Mouse (Mus musculus): ENCODE results near the gene Map3k10. TPM values are rescaled to one million over a fixed set of nuclear protein-coding genes. Genes with fewer than 3 reads are reported as not detected.
A peak's percentile ranks its signal among the peaks of the same experiment; 100 is the strongest.
"Not testable (repeated sequence)": the region's sequence is repeated elsewhere in the genome, so short reads cannot be mapped to it uniquely, and the experiment has no call there.

The Map3k10 gene
- polyA plus RNA-seq, 1 experiment = 13.0 TPM

DNA sequence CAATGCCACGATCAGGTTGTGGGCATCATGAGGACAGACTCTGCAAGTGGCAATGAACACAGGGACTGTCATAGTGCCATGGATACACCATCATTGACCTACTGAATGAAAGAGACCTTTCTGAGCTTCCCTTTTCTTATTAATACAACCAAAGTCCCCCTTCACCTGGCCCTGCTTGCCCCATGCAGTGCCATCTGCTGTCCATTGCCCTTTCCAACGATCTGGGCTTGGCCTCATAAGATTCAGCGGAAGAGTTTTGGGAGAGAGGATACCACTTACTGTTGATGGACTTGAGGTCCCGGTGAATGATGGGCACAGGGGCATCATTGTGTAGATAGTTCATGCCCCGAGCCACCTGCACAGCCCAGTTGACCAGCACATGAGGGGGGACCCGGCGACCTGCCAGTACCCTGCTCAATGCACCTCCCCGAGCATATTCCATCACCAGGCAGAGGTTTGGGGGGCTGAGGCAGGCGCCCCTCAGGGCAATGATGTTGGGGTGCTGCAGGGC is 1.3 kb downstream of the Map3k10 start:
- H3K4me1 ChIP-seq (ENCODE audit: control insufficient read depth, insufficient read depth, insufficient read length, low read length) = peaks cover 7% of the 10 kb centered on the region; the same call in 1 of the 2 replicates
- peak overlapping the region; percentile 97 for H3K4me3 ChIP-seq (ENCODE audit: insufficient read depth, low read depth, low read length)
- no peak overlapping the region for H3K27ac ChIP-seq (replicated peaks; ENCODE audit: low read depth, low read length)

DNA sequence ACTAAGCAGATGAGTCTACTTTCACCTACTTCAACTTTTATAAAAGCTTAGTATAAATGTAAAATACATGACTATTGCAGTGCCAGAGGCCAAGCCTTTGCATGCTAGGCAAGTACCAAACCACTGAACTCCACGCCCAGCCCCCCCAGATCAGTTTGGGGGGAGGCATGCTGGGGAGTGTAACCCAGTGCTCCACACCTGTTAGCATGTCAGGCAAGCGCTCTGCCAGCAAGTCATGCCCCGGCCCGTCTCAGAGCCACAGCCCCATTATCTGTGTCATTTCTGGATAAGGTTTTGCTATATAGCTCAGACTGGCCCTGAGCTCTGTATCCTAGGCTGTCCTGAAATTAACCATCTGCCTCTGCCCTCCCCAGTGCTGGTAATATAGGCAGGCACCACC is 12.4 kb downstream of the Map3k10 start:
- Histone ChIP-seq H3K27ac (replicated peaks; ENCODE audit: low read depth, low read length) (no peak overlapping the region), H3K4me3 (ENCODE audit: insufficient read depth, low read depth, low read length) (no peak overlapping the region), H3K4me1 (ENCODE audit: control insufficient read depth, insufficient read depth, insufficient read length, low read length) (no peaks in the 10 kb centered on the region)

DNA sequence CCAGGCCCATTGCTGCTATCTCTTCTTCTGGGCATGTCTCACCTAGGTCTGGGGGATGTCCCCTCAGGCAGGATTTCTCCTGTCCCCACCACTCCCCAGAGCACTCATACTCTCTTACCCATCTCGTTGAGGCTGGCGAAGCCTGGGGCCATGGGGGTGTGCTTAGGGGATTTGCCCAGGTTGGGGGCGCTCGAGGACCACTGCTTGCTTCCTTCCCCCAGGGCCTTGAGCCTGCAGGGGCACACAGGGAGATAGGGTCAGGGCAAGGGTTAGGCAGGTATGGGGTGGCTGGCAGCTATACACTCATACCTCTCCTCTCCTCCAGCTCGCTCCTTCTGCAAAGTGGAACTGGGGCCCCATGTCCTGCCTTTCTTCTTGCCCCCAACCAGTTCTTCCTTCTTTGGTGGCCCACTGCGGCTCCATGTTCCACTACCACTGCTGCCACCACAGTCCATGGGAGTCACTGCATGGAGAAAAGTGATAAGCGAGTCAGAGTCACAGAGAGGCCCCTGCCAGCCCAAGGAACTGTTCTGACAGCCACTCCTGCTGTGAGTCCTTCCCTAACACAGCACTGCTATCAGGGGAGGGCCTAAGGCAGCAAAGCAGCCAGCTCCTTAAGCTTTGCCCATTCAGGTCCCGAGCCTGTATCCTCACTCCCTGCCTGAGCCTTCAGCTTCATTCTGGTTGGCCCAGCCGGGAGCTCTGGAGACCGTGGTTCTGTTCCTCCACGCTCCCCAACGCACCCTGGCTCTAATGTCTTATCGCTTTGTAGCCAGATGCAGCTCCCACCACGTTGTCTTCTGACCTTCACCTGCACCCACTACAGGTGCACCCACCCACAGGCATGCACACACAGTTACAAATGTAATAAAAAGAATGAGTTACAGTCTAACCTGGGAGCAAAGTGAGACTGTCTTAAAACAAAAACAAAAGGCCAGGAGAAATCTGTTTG is 15.4 kb downstream of the Map3k10 start:
- Histone ChIP-seq H3K4me1 (ENCODE audit: control insufficient read depth, insufficient read depth, insufficient read length, low read length) (no peaks in the 10 kb centered on the region), H3K27ac (replicated peaks; ENCODE audit: low read depth, low read length) (no peak overlapping the region), H3K4me3 (ENCODE audit: insufficient read depth, low read depth, low read length) (no peak overlapping the region)

DNA sequence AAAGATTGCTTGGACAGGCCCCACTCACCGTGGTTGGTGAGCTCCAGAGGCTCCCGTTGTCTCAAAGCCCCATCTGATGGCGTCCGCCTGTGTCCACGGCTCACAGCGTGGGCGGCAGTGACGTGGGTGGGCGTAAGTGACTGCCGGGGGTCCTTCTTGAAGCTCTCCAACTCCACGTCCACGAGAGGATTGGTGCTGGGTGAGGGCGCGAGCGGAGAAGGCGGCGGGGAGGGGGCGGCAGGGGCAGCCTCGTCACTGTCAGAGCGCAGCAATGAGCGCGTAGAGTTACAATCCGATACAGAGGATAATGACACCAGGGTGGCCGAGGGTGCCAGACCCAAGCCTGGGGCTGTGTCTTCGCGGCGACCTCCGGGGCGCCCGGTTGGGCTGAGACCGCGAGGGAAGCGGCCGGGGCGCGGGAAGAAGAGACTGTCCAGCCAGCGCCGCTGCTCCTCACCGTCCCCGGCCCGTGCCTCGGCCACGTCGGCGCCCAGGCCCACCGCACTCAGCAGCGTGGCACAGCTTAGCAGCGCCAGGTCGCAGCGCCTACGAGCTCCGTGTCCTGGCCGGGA is 16.5 kb downstream of the Map3k10 start:
- Histone ChIP-seq H3K4me1 (ENCODE audit: control insufficient read depth, insufficient read depth, insufficient read length, low read length) (no peaks in the 10 kb centered on the region), H3K4me3 (ENCODE audit: insufficient read depth, low read depth, low read length) (no peak overlapping the region), H3K27ac (replicated peaks; ENCODE audit: low read depth, low read length) (no peak overlapping the region)

DNA sequence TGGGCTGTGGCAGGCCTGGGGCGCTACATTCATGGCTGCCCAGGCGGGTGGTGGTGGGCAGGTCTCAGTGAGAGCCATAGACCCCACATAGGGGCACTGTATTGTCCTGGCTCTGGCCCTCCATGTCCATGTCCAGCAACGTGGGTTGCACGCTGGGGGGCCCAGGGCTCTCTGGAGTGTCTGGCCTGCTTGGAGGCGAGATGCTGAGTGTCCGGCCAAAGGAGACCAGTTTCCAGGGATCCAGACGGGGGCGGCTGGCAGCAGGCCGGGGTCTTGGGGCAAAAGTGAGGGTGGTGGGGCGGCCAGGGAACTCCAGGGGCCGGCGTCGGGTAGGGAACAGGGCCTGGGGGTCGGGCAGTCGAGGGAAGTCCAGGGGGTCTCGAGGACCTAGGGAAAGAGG is 17.8 kb downstream of the Map3k10 start:
- no peak overlapping the region for H3K27ac ChIP-seq (replicated peaks; ENCODE audit: low read depth, low read length)
- H3K4me1 ChIP-seq (ENCODE audit: control insufficient read depth, insufficient read depth, insufficient read length, low read length) = no peaks in the 10 kb centered on the region
- H3K4me3 ChIP-seq (ENCODE audit: insufficient read depth, low read depth, low read length) = no peak overlapping the region

DNA sequence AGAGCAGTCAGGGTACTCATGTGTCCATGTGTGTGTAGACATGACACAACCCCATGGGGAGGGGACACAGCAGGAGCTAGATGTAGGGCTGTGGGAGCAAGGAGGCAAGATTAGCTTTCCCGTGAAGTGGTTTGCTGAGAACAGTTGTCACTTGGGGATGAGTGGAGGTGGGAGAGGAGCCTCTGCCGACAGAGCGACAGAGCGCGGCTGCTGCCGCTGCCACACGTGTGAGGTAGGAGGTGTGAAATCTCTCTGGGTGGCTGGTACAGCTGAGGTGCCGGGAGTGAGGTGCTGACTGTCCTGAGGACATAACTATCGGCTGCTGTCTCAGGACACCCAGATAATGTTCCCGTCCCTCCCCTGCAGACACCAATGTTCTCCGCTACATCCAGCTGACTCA is 18.9 kb downstream of the Map3k10 start:
- H3K4me1 ChIP-seq (ENCODE audit: control insufficient read depth, insufficient read depth, insufficient read length, low read length) = no peaks in the 10 kb centered on the region
- no peak overlapping the region for H3K4me3 ChIP-seq (ENCODE audit: insufficient read depth, low read depth, low read length)
- no peak overlapping the region for H3K27ac ChIP-seq (replicated peaks; ENCODE audit: low read depth, low read length)

DNA sequence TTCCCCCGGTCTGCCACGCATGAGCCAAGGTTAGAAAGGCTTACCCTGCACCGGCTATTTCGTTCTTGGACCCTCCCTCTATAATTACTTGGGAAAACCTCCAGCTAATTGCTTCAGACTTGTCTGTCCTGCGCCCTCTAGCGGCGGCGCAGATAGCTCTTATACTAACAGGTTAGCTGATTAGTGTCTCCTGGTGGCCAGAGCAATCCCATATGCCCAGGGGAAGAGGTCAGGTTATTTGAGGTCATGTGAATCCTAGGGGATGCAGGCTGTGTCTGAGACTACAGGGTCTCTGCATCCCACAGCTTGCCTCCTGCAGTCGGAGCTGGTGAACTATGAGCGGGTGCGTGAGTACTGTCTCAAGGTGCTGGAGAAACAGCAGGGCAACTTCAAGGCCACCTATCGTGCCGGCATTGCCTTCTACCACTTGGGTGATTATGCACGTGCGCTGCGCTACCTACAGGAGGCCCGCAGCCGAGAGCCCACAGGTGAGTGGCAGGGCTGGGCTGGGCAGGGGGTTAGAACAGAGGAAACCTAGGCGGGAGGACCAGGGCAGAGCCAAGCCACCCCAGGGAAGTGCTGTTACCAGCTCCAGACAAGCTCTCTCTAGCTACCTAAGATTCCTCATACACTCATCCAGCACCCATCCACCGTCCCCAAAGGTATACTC is 19.7 kb downstream of the Map3k10 start:
- H3K4me1 ChIP-seq (ENCODE audit: control insufficient read depth, insufficient read depth, insufficient read length, low read length) = no peaks in the 10 kb centered on the region
- no peak overlapping the region for H3K27ac ChIP-seq (replicated peaks; ENCODE audit: low read depth, low read length)
- H3K4me3 ChIP-seq (ENCODE audit: insufficient read depth, low read depth, low read length) = no peak overlapping the region

DNA sequence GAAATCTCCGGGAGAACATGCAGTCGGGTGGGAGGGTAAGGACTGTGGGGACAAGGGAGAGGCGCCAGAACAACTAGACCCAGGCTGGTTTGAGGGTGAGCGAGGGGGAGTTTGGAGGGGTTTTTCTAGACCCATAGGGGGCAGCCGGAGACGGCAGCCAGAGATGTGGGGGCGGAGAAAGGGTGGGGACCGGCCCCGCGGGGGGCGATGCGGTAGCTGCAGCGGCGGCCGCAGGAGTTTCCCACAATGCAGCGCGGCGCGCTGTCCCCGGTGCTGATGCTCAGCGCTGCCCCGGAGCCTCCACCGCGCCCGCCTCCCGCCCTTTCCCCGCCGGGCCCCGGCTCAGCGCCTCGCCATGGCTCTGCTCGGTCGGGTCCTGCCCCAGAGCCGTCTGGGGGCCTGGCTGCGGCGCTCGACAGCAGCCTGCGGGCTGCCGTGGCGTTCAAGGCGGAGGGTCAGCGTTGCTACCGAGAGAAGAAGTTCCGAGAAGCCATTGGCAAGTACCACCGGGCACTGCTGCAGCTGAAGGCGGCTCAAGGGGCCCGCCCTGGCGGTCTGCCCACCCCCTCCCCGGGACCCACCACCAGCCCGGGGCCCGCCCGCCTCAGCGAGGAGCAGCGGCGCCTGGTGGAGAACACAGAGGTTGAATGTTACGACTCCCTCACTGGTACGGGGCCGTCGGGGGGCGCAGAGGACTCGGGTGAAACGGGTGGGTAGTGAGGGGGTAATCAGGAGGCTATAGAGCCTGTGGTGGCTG is 20.5 kb downstream of the Map3k10 start, which contains the start of gene Ttc9b:
Gene Ttc9b (plus strand): TSS at position 235 of the 757 bp plus-strand sequence.
- Histone ChIP-seq H3K4me1 (ENCODE audit: control insufficient read depth, insufficient read depth, insufficient read length, low read length) (no peaks in the 10 kb centered on the region), H3K4me3 (ENCODE audit: insufficient read depth, low read depth, low read length) (no peak within 1 kb of the TSS), H3K27ac (replicated peaks; ENCODE audit: low read depth, low read length) (no peak within 1 kb of the TSS)

DNA sequence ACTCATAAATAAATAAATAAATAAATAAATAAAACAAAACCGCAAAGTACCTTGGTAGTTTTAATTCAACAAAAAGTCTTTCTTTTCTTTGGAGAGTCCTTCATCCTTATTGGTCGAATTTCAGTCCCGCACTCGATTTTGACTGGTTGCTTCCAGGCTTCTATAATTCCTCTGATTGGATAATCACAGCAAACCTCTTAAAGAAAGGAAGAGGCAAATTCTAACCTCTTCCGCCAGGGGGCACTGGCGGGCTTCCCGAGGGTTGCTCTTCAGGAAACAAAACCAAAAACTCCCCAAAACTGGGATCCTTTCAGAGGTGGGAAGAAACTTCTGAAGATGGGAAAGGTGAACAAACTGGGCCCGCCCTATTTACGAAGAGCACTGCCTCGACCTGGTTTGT is 23.4 kb downstream of the Map3k10 start:
- H3K27ac ChIP-seq (replicated peaks; ENCODE audit: low read depth, low read length) = no peak overlapping the region
- H3K4me3 ChIP-seq (ENCODE audit: insufficient read depth, low read depth, low read length) = no peak overlapping the region
- no peaks in the 10 kb centered on the region for H3K4me1 ChIP-seq (ENCODE audit: control insufficient read depth, insufficient read depth, insufficient read length, low read length)

DNA sequence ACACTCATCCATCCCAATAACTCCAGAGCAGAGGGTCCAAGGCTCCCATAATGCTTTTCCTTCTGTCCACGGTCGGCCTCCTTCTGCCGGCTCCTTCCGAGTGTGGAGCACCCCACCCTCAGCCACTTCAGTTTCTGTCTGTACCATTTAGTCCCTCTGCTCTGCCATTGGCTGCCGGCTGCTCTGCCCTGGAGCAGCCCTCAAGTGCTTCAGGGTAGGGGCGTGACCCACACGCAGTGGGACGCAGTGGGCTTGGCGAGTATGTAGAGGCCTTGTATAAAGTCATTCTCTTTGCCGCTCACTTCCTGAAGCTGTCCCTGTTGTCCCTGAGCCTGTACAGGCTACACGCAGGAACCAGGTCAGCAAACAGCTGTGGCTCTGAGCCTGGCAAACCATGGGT is 24.7 kb downstream of the Map3k10 start:
- Histone ChIP-seq H3K27ac (replicated peaks; ENCODE audit: low read depth, low read length) (no peak overlapping the region), H3K4me3 (ENCODE audit: insufficient read depth, low read depth, low read length) (no peak overlapping the region), H3K4me1 (ENCODE audit: control insufficient read depth, insufficient read depth, insufficient read length, low read length) (no peaks in the 10 kb centered on the region)

DNA sequence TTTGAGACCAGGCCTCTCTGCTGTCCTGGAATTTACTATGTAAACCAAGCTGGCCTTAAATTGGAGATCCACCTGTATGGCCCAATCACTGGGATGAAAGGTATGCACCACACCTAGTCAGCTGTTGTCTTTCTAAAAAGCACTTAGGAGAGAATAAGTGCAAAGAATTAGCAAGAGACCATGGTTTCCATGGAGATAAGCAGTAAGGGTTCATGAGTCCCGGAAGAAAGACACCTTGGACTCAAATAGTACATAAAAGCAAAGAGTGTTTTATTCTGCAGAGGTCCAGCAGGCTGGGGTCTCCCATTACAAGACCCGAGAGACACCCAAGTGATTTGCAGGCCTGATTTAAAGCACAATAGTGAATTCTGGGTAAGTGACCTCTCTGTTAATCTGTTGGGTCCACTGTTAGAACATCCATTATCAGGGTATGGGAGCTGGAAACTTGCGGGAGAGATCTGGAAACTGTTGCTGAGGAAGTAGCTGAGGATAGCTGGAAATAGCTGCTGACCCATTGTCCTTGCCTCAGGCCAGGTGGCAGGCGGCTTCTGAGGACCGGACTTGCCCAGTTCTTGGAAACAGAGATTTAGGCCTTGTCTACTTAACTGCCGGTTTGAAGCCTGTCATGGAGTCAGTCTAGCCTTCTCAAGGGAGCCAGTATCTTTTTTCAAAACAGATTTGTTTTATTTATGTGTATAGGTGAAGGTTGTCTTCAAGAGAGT is 27.0 kb downstream of the Map3k10 start:
- Histone ChIP-seq H3K4me1 (ENCODE audit: control insufficient read depth, insufficient read depth, insufficient read length, low read length) (no peaks in the 10 kb centered on the region), H3K4me3 (ENCODE audit: insufficient read depth, low read depth, low read length) (no peak overlapping the region), H3K27ac (replicated peaks; ENCODE audit: low read depth, low read length) (no peak overlapping the region)

DNA sequence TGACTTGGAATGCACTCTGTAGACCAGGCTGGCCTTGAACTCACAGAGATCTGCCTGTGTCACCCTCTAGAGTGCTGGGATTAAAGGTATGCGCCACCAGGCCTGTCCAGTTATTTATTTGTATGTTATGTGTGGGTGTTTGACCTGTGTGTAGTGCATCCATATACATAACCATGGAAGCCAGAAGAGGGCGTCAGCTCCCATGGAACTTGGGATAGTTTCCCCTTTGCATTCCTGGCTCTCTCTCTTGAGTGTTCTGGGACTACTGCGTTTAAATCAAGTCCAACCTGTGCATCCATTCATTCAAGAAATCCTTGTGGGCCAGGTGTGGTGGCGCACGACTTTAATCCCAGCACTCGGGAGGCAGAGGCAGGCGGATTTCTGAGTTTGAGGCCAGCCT is 27.9 kb downstream of the Map3k10 start:
- H3K4me3 ChIP-seq (ENCODE audit: insufficient read depth, low read depth, low read length) = no peak overlapping the region
- H3K27ac ChIP-seq (replicated peaks; ENCODE audit: low read depth, low read length) = no peak overlapping the region

DNA sequence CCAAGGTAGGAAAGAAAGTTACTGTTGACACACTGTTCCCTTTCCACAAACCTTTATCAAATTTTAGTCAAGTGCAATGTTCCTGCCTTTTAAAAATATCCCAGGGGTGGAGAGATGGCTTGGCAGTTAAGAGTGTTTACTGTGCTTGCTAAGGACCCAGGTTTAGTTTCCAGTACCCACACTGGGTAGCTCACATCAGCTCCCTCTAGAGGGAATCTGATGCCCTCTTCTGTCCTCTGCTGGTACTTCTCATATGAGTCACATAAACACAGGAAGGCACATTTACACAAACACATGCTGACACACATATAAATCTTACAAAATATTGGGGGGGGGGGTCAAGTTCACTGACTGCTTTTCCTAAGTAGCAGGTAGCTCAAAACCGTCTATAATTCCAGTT is 29.9 kb downstream of the Map3k10 start:
- H3K27ac ChIP-seq (replicated peaks; ENCODE audit: low read depth, low read length) = no peak overlapping the region
- no peak overlapping the region for H3K4me3 ChIP-seq (ENCODE audit: insufficient read depth, low read depth, low read length)

More for the DNA sequence above, 27.9 kb downstream of the Map3k10 start:
- H3K4me1 ChIP-seq (ENCODE audit: control insufficient read depth, insufficient read depth, insufficient read length, low read length) = no peaks in the 10 kb centered on the region

DNA sequence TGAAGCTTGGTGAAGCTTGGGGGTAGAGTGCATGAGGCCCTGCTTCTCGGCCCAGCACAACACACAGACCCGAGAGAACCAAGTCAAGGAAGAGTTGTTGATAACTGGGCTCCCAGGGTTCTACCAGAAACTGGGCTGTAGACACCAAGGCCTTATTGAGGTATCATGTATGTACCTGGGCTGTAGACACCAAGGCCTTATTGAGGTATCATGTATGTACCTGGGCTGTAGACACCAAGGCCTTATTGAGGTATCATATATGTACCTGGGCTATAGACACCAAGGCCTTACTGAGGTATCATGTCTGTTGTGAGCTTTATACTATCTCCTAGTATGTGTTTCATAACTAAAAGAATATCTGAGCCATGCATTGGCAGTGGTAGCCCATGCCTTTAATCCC is 39.3 kb downstream of the Map3k10 start:
- not testable (repeated sequence) for H3K4me1 ChIP-seq (ENCODE audit: control insufficient read depth, insufficient read depth, insufficient read length, low read length); H3K27ac ChIP-seq (replicated peaks; ENCODE audit: low read depth, low read length); H3K4me3 ChIP-seq (ENCODE audit: insufficient read depth, low read depth, low read length)

More for the DNA sequence above, 29.9 kb downstream of the Map3k10 start:
- no peaks in the 10 kb centered on the region for H3K4me1 ChIP-seq (ENCODE audit: control insufficient read depth, insufficient read depth, insufficient read length, low read length)

All from brown adipose tissue, adult 24 weeks (tissue).